Mouse (Mus musculus): ENCODE data around the gene Cdk5. TPM values are rescaled to one million over a fixed set of nuclear protein-coding genes. Genes with fewer than 3 reads are reported as not detected.

The Cdk5 gene
- polyA plus RNA-seq, 1 experiment from 2014 or later: 123 TPM

GRCm38 (mm10) chr5:24381486-24381885 lies 41.8 kb downstream of the Cdk5 start:
- ATAC-seq (ENCODE audit: low FRiP score, low read depth): no peak
- Histone ChIP-seq H3K9ac (no peak overlapping the region), H3K27me3 (peaks cover 12% of the 10 kb centered on the region), H3K4me1 (replicated peaks) (peaks cover 24% of the 10 kb centered on the region), H3K4me3 (no peak overlapping the region), H3K4me2 (no peak overlapping the region), H3K9me3 (no peaks in the 10 kb centered on the region), H3K27ac (replicated peaks) (no peak overlapping the region), H3K36me3 (no peaks in the 10 kb centered on the region)
- 78% methylated on average over 6 of the region's 6 CpGs for WGBS

GRCm38 (mm10) chr5:24380499-24380898 lies 42.8 kb downstream of the Cdk5 start:
- WGBS: 92% methylated on average over 4 of the region's 4 CpGs

GRCm38 (mm10) chr5:24379501-24379900 lies 43.8 kb downstream of the Cdk5 start:
- 72% methylated on average over 4 of the region's 4 CpGs for WGBS
- Histone ChIP-seq H3K27me3 (no peaks in the 10 kb centered on the region), H3K27ac (replicated peaks) (no peak overlapping the region), H3K4me1 (replicated peaks) (peaks cover 21% of the 10 kb centered on the region), H3K4me2 (no peak overlapping the region), H3K36me3 (no peaks in the 10 kb centered on the region), H3K4me3 (no peak overlapping the region), H3K9me3 (no peaks in the 10 kb centered on the region), H3K9ac (no peak overlapping the region)
- no peak for ATAC-seq (ENCODE audit: low FRiP score, low read depth)

More at GRCm38 (mm10) chr5:24380499-24380898, 42.8 kb downstream of the Cdk5 start:
- Histone ChIP-seq H3K36me3 (no peaks in the 10 kb centered on the region), H3K9ac (no peak overlapping the region), H3K4me2 (no peak overlapping the region), H3K9me3 (no peaks in the 10 kb centered on the region), H3K27me3 (peaks cover 4% of the 10 kb centered on the region; the same call in 1 of the 2 replicates), H3K27ac (replicated peaks) (no peak overlapping the region), H3K4me3 (no peak overlapping the region), H3K4me1 (replicated peaks) (peaks cover 24% of the 10 kb centered on the region)
- ATAC-seq (ENCODE audit: low FRiP score, low read depth): no peak

GRCm38 (mm10) chr5:24378700-24379099 lies 44.6 kb downstream of the Cdk5 start:
- Histone ChIP-seq H3K4me2 (no peak overlapping the region), H3K9ac (no peak overlapping the region), H3K36me3 (no peaks in the 10 kb centered on the region), H3K27me3 (no peaks in the 10 kb centered on the region), H3K27ac (replicated peaks) (no peak overlapping the region), H3K9me3 (no peaks in the 10 kb centered on the region), H3K4me1 (replicated peaks) (peaks cover 13% of the 10 kb centered on the region), H3K4me3 (no peak overlapping the region)
- 82% methylated on average over 2 of the region's 2 CpGs for WGBS
- no peak for ATAC-seq (ENCODE audit: low FRiP score, low read depth)

- Histone ChIP-seq H3K4me1 (replicated peaks) (no peaks in the 10 kb centered on the region), H3K4me3 (no peak overlapping the region), H3K27me3 (no peaks in the 10 kb centered on the region), H3K4me2 (no peak overlapping the region), H3K9ac (no peak overlapping the region), H3K36me3 (no peaks in the 10 kb centered on the region), H3K27ac (replicated peaks) (no peak overlapping the region), H3K9me3 (no peaks in the 10 kb centered on the region)
- ATAC-seq (ENCODE audit: low FRiP score, low read depth): no peak
- WGBS: 75% methylated on average over 7 of the region's 7 CpGs
Observed at GRCm38 (mm10) chr5:24374666-24375328, 48.5 kb downstream of the Cdk5 start.

- H3K4me3 ChIP-seq: no peak overlapping the region
- H3K4me1 ChIP-seq (replicated peaks): no peaks in the 10 kb centered on the region
- no peaks in the 10 kb centered on the region for H3K27me3 ChIP-seq
- WGBS: 39% methylated on average over 6 of the region's 6 CpGs
- no peak for ATAC-seq (ENCODE audit: low FRiP score, low read depth)
- no peaks in the 10 kb centered on the region for H3K9me3 ChIP-seq
- H3K36me3 ChIP-seq: no peaks in the 10 kb centered on the region
- H3K27ac ChIP-seq (replicated peaks): no peak overlapping the region
- no peak overlapping the region for H3K4me2 ChIP-seq
- no peak overlapping the region for H3K9ac ChIP-seq
Observed at GRCm38 (mm10) chr5:24374216-24374615, 49.1 kb downstream of the Cdk5 start.

- no peak overlapping the region for H3K9ac ChIP-seq
- no peak for ATAC-seq (ENCODE audit: low FRiP score, low read depth)
- H3K4me3 ChIP-seq: no peak overlapping the region
- H3K27ac ChIP-seq (replicated peaks): no peak overlapping the region
- H3K9me3 ChIP-seq: no peaks in the 10 kb centered on the region
- no peaks in the 10 kb centered on the region for H3K27me3 ChIP-seq
- 81% methylated on average over 5 of the region's 5 CpGs for WGBS
- no peaks in the 10 kb centered on the region for H3K4me1 ChIP-seq (replicated peaks)
- no peaks in the 10 kb centered on the region for H3K36me3 ChIP-seq
- H3K4me2 ChIP-seq: no peak overlapping the region
Observed at GRCm38 (mm10) chr5:24373807-24374206, 49.5 kb downstream of the Cdk5 start.

GRCm38 (mm10) chr5:24369767-24370166 lies 53.6 kb downstream of the Cdk5 start:
- Histone ChIP-seq H3K4me1 (replicated peaks) (no peaks in the 10 kb centered on the region), H3K27ac (replicated peaks) (no peak overlapping the region), H3K9me3 (no peaks in the 10 kb centered on the region), H3K4me3 (no peak overlapping the region), H3K4me2 (no peak overlapping the region), H3K36me3 (no peaks in the 10 kb centered on the region), H3K9ac (no peak overlapping the region), H3K27me3 (no peaks in the 10 kb centered on the region)
- 86% methylated on average over 9 of the region's 9 CpGs for WGBS
- no peak for ATAC-seq (ENCODE audit: low FRiP score, low read depth)

Other genes starting within 250 kb of the Cdk5 start
- gene Kcnh2, start 71.9 kb downstream of the Cdk5 start, polyA plus RNA-seq (2015; fragmentation: Nextera tagmentation; extraction: Ambion mirVana): 13.0 and 17.9 TPM in 2 replicates
- 9.6 and 10.7 TPM in 2 replicates for gene Nos3, start 58.7 kb downstream of the Cdk5 start, polyA plus RNA-seq (2015; fragmentation: Nextera tagmentation; extraction: Ambion mirVana)
- gene Atg9b, start 31.4 kb downstream of the Cdk5 start, polyA plus RNA-seq (2015; fragmentation: Nextera tagmentation; extraction: Ambion mirVana): 2.9 and 3.6 TPM in 2 replicates
- gene Abcb8, start 29.9 kb downstream of the Cdk5 start, polyA plus RNA-seq (2015; fragmentation: Nextera tagmentation; extraction: Ambion mirVana): 49.7 and 56.5 TPM in 2 replicates
- gene Asic3, start 10.1 kb downstream of the Cdk5 start, polyA plus RNA-seq (2015; fragmentation: Nextera tagmentation; extraction: Ambion mirVana): 0.88 and 1.4 TPM in 2 replicates
- gene Slc4a2, start 307 bp upstream of the Cdk5 start, polyA plus RNA-seq (2015; fragmentation: Nextera tagmentation; extraction: Ambion mirVana): 25.1 and 26.8 TPM in 2 replicates
- 96.8 and 113 TPM in 2 replicates for gene Fastk, start 21.8 kb upstream of the Cdk5 start, polyA plus RNA-seq (2015; fragmentation: Nextera tagmentation; extraction: Ambion mirVana)
- gene Tmub1, start 24.3 kb upstream of the Cdk5 start, polyA plus RNA-seq (2015; fragmentation: Nextera tagmentation; extraction: Ambion mirVana): 55.1 and 64.2 TPM in 2 replicates
- gene Agap3, start 28.6 kb upstream of the Cdk5 start, polyA plus RNA-seq (2015; fragmentation: Nextera tagmentation; extraction: Ambion mirVana): 112 and 124 TPM in 2 replicates
- gene Gbx1, start 103.7 kb upstream of the Cdk5 start, polyA plus RNA-seq (2015; fragmentation: Nextera tagmentation; extraction: Ambion mirVana): 6.8 and 8.8 TPM in 2 replicates
- gene Asb10, start 117.4 kb upstream of the Cdk5 start, polyA plus RNA-seq (2015; fragmentation: Nextera tagmentation; extraction: Ambion mirVana): 0.14 and 0.26 TPM in 2 replicates
- 0.10 and 0.18 TPM in 2 replicates for gene 4931409K22Rik, start 133.3 kb upstream of the Cdk5 start, polyA plus RNA-seq (2015; fragmentation: Nextera tagmentation; extraction: Ambion mirVana)
- 78.7 and 82.1 TPM in 2 replicates for gene Abcf2, start 153.9 kb upstream of the Cdk5 start, polyA plus RNA-seq (2015; fragmentation: Nextera tagmentation; extraction: Ambion mirVana)
- 18.7 and 19.0 TPM in 2 replicates for gene Chpf2, start 163.2 kb upstream of the Cdk5 start, polyA plus RNA-seq (2015; fragmentation: Nextera tagmentation; extraction: Ambion mirVana)
- 134 and 138 TPM in 2 replicates for gene Smarcd3, start 200.9 kb upstream of the Cdk5 start, polyA plus RNA-seq (2015; fragmentation: Nextera tagmentation; extraction: Ambion mirVana)